Mouse (Mus musculus) hindbrain, embryonic 10.5 days (tissue): ENCODE results near the gene Serpinb3c. TPM values are rescaled to one million over a fixed set of nuclear protein-coding genes. Genes with fewer than 3 reads are reported as not detected.
"Not testable (repeated sequence)": the region's sequence is repeated elsewhere in the genome, so short reads cannot be mapped to it uniquely, and the experiment has no call there.

Experiments used
- DNase-seq: peaks from one replicate; pipeline ENCODE4 v3.0.0-alpha.2; 2017; ENCODE audit warnings: low spot score
- H3K27ac ChIP-seq: fragments of 300-500 bp; sonication (generic); 2 replicates; pipeline ENCODE4 v1.5.1; 2016; ENCODE audit warnings: mild to moderate bottlenecking, moderate library complexity
- H3K27me3 ChIP-seq: fragments of 300-500 bp; sonication (generic); 2 replicates; pipeline ENCODE4 v1.6.1; 2016; ENCODE audit warnings: mild to moderate bottlenecking; ENCODE audit not compliant: poor library complexity, insufficient read depth, severe bottlenecking
- H3K36me3 ChIP-seq: fragments of 300-500 bp; sonication (generic); 2 replicates; pipeline ENCODE4 v1.6.1; 2016; ENCODE audit warnings: mild to moderate bottlenecking, moderate library complexity
- H3K4me1 ChIP-seq: fragments of 300-500 bp; sonication (generic); replicated peaks from 2 replicates; pipeline ENCODE4 v1.6.1; 2016; ENCODE audit warnings: mild to moderate bottlenecking
- H3K4me3 ChIP-seq: fragments of 300-500 bp; sonication (generic); 2 replicates; pipeline ENCODE4 v1.5.1; 2016; ENCODE audit warnings: mild to moderate bottlenecking, moderate library complexity
- H3K9me3 ChIP-seq: fragments of 300-500 bp; sonication (generic); 2 replicates; pipeline ENCODE4 v1.6.1; 2016; ENCODE audit warnings: mild to moderate bottlenecking, moderate library complexity
- WGBS: fragments of 180-500 bp; shearing (Covaris S2); methylation state at CpG from one replicate; pipeline ENCODE4 v1.1.7; 2016; 5-methylcytosine and 5-hydroxymethylcytosine counted together
- polyA plus RNA-seq: library from polyadenylated mRNA; unstranded; fragments of >200 nt; fragmentation: Nextera tagmentation; extraction: Ambion mirVana; gene quantifications from 2 replicates; pipeline ENCODE4 v1.2.1, GENCODE M21; 2016

Serpinb3c gene
- not detected in 2 replicates for polyA plus RNA-seq

- H3K4me1 ChIP-seq, H3K4me3 ChIP-seq, H3K27me3 ChIP-seq, H3K36me3 ChIP-seq, H3K27ac ChIP-seq, H3K9me3 ChIP-seq, DNase-seq: not testable (repeated sequence)
Observed at GRCm38 (mm10) chr1:107278261-107278660, at the start of gene Serpinb3c, which contains the start of gene Serpinb3b. TSS of gene Serpinb3c (minus strand) at chr1:107278371. TSS of gene Serpinb3b (minus strand) at chr1:107278361.

- not testable (repeated sequence) for H3K4me1 ChIP-seq, DNase-seq
- 49% methylated on average over 3 of the region's 3 CpGs for WGBS
Observed at GRCm38 (mm10) chr1:107243170-107243569, 35.0 kb downstream of the Serpinb3c start.

More at GRCm38 (mm10) chr1:107243170-107243569, 35.0 kb downstream of the Serpinb3c start:
- H3K9me3 ChIP-seq, H3K27ac ChIP-seq, H3K27me3 ChIP-seq, H3K36me3 ChIP-seq, H3K4me3 ChIP-seq: not testable (repeated sequence)

Other genes with a start within 250 kb of the Serpinb3c start
- not detected in 2 replicates for gene Serpinb3a, start 226.1 kb downstream of the Serpinb3c start, polyA plus RNA-seq
- gene Serpinb3d, start 194.9 kb downstream of the Serpinb3c start, polyA plus RNA-seq, result not detected in 2 replicates
- not detected in 2 replicates for gene Serpinb3b, start within 50 bp of the Serpinb3c start, polyA plus RNA-seq
- gene Serpinb11, start 82.8 kb upstream of the Serpinb3c start, polyA plus RNA-seq, result not detected in 2 replicates
- 0.31 TPM in 1 of 2 replicates, not detected in the other for gene Serpinb7, start 121.3 kb upstream of the Serpinb3c start, polyA plus RNA-seq
- 0.22 TPM in 1 of 2 replicates, not detected in the other for gene Serpinb2, start 233.1 kb upstream of the Serpinb3c start, polyA plus RNA-seq